Mouse (Mus musculus) ES-E14 (cell line): Measurements from ENCODE around the gene Cd300c. TPM values are rescaled to one million over a fixed set of nuclear protein-coding genes. Genes with fewer than 3 reads are reported as not detected.
A peak's percentile ranks its signal among the peaks of the same experiment; 100 is the strongest.

Experiments
- DNase-seq: peaks from one replicate; pipeline ENCODE4 v3.0.0-alpha.2; 2013; ENCODE audit warnings: low read depth, low spot score
- H3K27ac ChIP-seq: 2 replicates; pipeline ENCODE4 v1.5.1; 2012; ENCODE audit warnings: low read depth, mild to moderate bottlenecking, low read length, moderate library complexity, mixed read lengths; ENCODE audit not compliant: poor library complexity, insufficient read depth, severe bottlenecking
- H3K36me3 ChIP-seq: 2 replicates; pipeline ENCODE4 v1.6.1; 2012; ENCODE audit warnings: mild to moderate bottlenecking, low read length, moderate library complexity, mixed read lengths; ENCODE audit not compliant: control insufficient read depth, poor library complexity, insufficient read depth, severe bottlenecking
- H3K4me1 ChIP-seq, 2 experiments: fragments of 150-350 bp in 1 of 2; sonication (generic) in 1 of 2; 2 replicates each; pipeline ENCODE4 v1.6.1; 2012; ENCODE audit warnings: low read length in 2 of 2, mild to moderate bottlenecking in 1 of 2, mixed read lengths in 1 of 2; ENCODE audit not compliant: control insufficient read depth in 2 of 2, insufficient read depth in 2 of 2, poor library complexity in 1 of 2
- H3K4me3 ChIP-seq, 2 experiments: fragments of 150-350 bp in 1 of 2; sonication (generic) in 1 of 2; 2 replicates each; pipeline ENCODE4 v1.5.1; 2012; ENCODE audit warnings: low read length in 2 of 2, low read depth in 1 of 2, mild to moderate bottlenecking in 1 of 2, mixed read lengths in 1 of 2; ENCODE audit not compliant: insufficient read depth in 1 of 2, poor library complexity in 1 of 2, severe bottlenecking in 1 of 2
- H3K9ac ChIP-seq: 2 replicates; pipeline ENCODE4 v1.6.1; 2012; ENCODE audit warnings: low read depth, mild to moderate bottlenecking, low read length, mixed read lengths; ENCODE audit not compliant: poor library complexity, insufficient read depth, severe bottlenecking
- H3K9me3 ChIP-seq: fragments of 150-350 bp; sonication (generic); 2 replicates; pipeline ENCODE4 v1.6.1; 2012; ENCODE audit warnings: low read depth, mild to moderate bottlenecking, low read length; ENCODE audit not compliant: control insufficient read depth, insufficient read depth
- CHD2 ChIP-seq: IDR thresholded peaks from 2 replicates; pipeline ENCODE4 v1.6.1; 2014; ENCODE audit warnings: mild to moderate bottlenecking, low read depth, low read length, inconsistent platforms
- HCFC1 ChIP-seq: IDR thresholded peaks from 2 replicates; pipeline ENCODE4 v1.6.1; 2012; ENCODE audit warnings: low read length, inconsistent platforms, borderline replicate concordance; ENCODE audit not compliant: insufficient read depth
- MAFK ChIP-seq: IDR thresholded peaks from 2 replicates; pipeline ENCODE4 v1.6.1; 2014; ENCODE audit warnings: mild to moderate bottlenecking, low read depth, low read length, inconsistent platforms; ENCODE audit not compliant: insufficient read depth
- ZC3H11A ChIP-seq: IDR thresholded peaks from 2 replicates; pipeline ENCODE4 v1.6.1; 2012; ENCODE audit warnings: low read depth, mild to moderate bottlenecking, inconsistent platforms, low read length, borderline replicate concordance
- ZNF384 ChIP-seq: IDR thresholded peaks from 2 replicates; pipeline ENCODE4 v1.6.1; 2012; ENCODE audit warnings: low read depth, low read length, inconsistent platforms
- in situ Hi-C, 2 experiments: fragments of 600-800 bp; cut with MboI; formaldehyde crosslinking; loops; one replicate each; pipeline ENCODE4 v1.15.1; 2025; ENCODE audit warnings: low sequenced_read_pairs in 2 of 2, inconsistent platforms in 1 of 2; ENCODE audit not compliant: unreplicated experiment in 2 of 2
- total RNA-seq: library from RNA; depleted of rRNA; stranded (reverse); fragments of 300-350 nt; gene quantifications from 2 replicates; pipeline ENCODE4 v1.2.3, GENCODE M21; 2012

The Cd300c gene
- total RNA-seq, 1 experiment: not detected

DNA sequence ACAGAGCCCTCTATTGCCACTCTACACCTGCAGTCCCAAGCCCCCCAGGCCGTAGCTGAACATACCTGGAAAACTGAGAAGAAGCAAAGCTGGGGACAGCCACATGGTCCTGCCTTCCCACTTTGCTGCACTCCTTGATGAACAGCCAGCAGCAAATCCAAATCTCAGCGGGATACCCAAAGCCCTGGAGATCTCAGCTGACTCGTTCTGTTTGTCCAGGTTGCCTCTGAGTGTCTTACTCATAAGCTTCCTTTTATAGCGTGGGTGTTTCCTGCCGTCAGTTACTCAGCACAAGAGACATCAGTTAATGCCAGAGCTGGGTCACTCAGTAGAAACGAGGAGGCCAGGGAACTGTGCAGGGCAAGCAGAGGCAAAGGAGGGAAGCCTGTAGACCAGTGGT lies 34.8 kb downstream of the Cd300c start, which contains the start of gene Cd300lb:
TSS of gene Cd300lb (minus strand) at position 243 of the 400 bp plus-strand sequence.
- in situ Hi-C loops: no loop called here
- no peak for TF ChIP-seq CHD2
- TF ChIP-seq MAFK: no peak
- TF ChIP-seq ZNF384: no peak
- TF ChIP-seq ZC3H11A: no peak
- no peak for TF ChIP-seq HCFC1
- DNase-seq: no peak

DNA sequence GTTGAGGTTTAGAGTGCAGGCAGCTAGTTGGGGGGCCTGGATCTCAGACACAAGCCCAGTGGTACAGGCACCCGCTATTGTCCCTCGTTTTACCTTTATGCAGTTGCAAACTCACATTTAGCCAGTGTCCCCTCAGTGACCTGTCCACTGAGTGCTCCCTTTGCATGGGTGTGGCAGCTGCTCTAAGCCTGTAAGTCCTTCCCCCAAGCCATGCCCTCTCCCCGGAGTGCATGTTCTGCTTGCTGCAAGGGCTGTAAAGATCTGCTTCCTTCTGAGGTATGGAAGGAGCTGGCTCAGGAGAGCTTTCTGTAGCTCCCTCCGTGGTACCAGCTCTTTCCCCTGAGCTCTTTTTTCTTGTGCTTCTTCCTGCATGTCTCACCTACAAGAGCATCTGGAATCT lies 35.4 kb downstream of the Cd300c start:
- Histone ChIP-seq H3K9me3 (no peaks in the 10 kb centered on the region), H3K4me3 (no peak overlapping the region), H3K9ac (no peak overlapping the region), H3K36me3 (no peaks in the 10 kb centered on the region), H3K27ac (no peak overlapping the region), H3K4me1 (no peaks in the 10 kb centered on the region)
- in situ Hi-C loops: no loop called here
- TF ChIP-seq MAFK (no peak), CHD2 (no peak), HCFC1 (no peak), ZNF384 (no peak), ZC3H11A (no peak)
- no peak for DNase-seq

More for the DNA sequence above, 34.8 kb downstream of the Cd300c start, which contains the start of gene Cd300lb:
- H3K9ac ChIP-seq: no peak within 1 kb of the TSS
- H3K36me3 ChIP-seq: no peaks in the 10 kb centered on the region
- no peak within 1 kb of the TSS for H3K27ac ChIP-seq
- H3K4me1 ChIP-seq: no peaks in the 10 kb centered on the region
- H3K9me3 ChIP-seq: no peaks in the 10 kb centered on the region
- no peak within 1 kb of the TSS for H3K4me3 ChIP-seq

GRCm38 (mm10) chr11:114931041-114931440 lies 37.9 kb downstream of the Cd300c start:
- H3K4me1 ChIP-seq: no peaks in the 10 kb centered on the region
- H3K9me3 ChIP-seq: no peaks in the 10 kb centered on the region
- H3K36me3 ChIP-seq: no peaks in the 10 kb centered on the region
- H3K9ac ChIP-seq: no peak overlapping the region
- in situ Hi-C loops: no loop called here
- H3K4me3 ChIP-seq: no peak overlapping the region
- no peak for DNase-seq
- H3K27ac ChIP-seq: no peak overlapping the region
- TF ChIP-seq ZC3H11A (no peak), HCFC1 (no peak), ZNF384 (no peak), MAFK (no peak), CHD2 (no peak)

- no peaks in the 10 kb centered on the region for H3K9me3 ChIP-seq
- TF ChIP-seq CHD2: no peak
- no peak for TF ChIP-seq ZNF384
- TF ChIP-seq ZC3H11A: no peak
- no peak for TF ChIP-seq HCFC1
- no peak for TF ChIP-seq MAFK
- in situ Hi-C loops: no loop called here
- no peaks in the 10 kb centered on the region for H3K4me1 ChIP-seq
- no peak for DNase-seq
- no peaks in the 10 kb centered on the region for H3K36me3 ChIP-seq
- H3K27ac ChIP-seq: no peak overlapping the region
- no peak overlapping the region for H3K4me3 ChIP-seq
- no peak overlapping the region for H3K9ac ChIP-seq
Measured at GRCm38 (mm10) chr11:114929581-114929980, 39.4 kb downstream of the Cd300c start.

DNA sequence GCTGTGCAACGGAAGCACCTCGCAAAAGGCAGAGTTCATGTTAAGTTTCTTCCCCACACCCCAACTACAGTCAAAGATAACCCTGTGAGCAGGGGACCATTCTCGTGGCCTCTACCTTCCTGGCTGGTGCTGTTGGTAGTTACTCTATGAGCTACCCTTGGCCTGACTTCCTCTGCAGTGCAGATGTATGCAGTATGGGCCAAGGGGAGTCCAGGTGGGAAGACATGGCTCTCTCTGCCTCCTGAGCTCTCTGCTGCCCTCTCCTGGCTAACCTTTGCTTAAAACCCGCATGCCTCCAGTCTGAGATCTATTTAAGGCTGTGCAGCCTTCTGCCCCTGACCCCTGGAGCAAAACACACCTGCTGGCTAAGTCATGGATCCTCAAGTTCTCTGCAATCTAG lies 45.0 kb downstream of the Cd300c start:
- H3K9ac ChIP-seq: no peak overlapping the region
- no peak overlapping the region for H3K4me3 ChIP-seq
- in situ Hi-C loops: loop anchor here in 1 of 2 experiments (25.0 kb wide), 1 partner anchor 187 kb away; the partner anchor contains the start of gene Dnaic2
- peaks cover 0 to 2% of the 10 kb centered on the region in 2 experiments; a peak in 1 of 4 replicates for H3K4me1 ChIP-seq
- TF ChIP-seq ZNF384: no peak
- no peak for TF ChIP-seq HCFC1
- TF ChIP-seq MAFK: no peak
- no peak for TF ChIP-seq CHD2
- TF ChIP-seq ZC3H11A: no peak; the same call in 1 of the 2 replicates
- peak; percentile 70 for DNase-seq
- H3K36me3 ChIP-seq: no peaks in the 10 kb centered on the region
- no peak overlapping the region for H3K27ac ChIP-seq
- H3K9me3 ChIP-seq: no peaks in the 10 kb centered on the region
